Mouse (Mus musculus) liver, postnatal 0 days (tissue): ENCODE measurements around the gene Gucy1b1. TPM values are rescaled to one million over a fixed set of nuclear protein-coding genes. Genes with fewer than 3 reads are reported as not detected.

Source experiments
- ATAC-seq: fragments of 200-750 bp; cut with Nextera tagmentation; 2 replicates; pipeline ENCODE4 v1.8.0; 2017; ENCODE audit warnings: mild to moderate bottlenecking, moderate library complexity
- DNase-seq: peaks from one replicate; pipeline ENCODE4 v3.0.0-alpha.2; 2016
- H3K27ac ChIP-seq: fragments of 300-500 bp; sonication (generic); 2 replicates; pipeline ENCODE4 v1.5.1; 2014; ENCODE audit warnings: antibody characterized with exemption, moderate library complexity, mild to moderate bottlenecking, low read depth
- H3K27me3 ChIP-seq: fragments of 300-500 bp; sonication (generic); 2 replicates; pipeline ENCODE4 v1.6.1; 2014; ENCODE audit warnings: low read length, control low read depth, mixed read lengths; ENCODE audit not compliant: insufficient read depth
- H3K36me3 ChIP-seq: fragments of 300-500 bp; sonication (generic); replicated peaks from 2 replicates; pipeline ENCODE4 v1.6.1; 2014; ENCODE audit warnings: mild to moderate bottlenecking, control low read depth, low read length, moderate library complexity, mixed read lengths; ENCODE audit not compliant: insufficient read depth
- H3K4me1 ChIP-seq: fragments of 300-500 bp; sonication (generic); 2 replicates; pipeline ENCODE4 v1.6.1; 2014; ENCODE audit warnings: antibody characterized with exemption, mild to moderate bottlenecking, control low read depth; ENCODE audit not compliant: insufficient read depth
- H3K4me2 ChIP-seq: fragments of 300-500 bp; sonication (generic); 2 replicates; pipeline ENCODE4 v1.6.1; 2014; ENCODE audit warnings: low read depth, mild to moderate bottlenecking, low read length, moderate library complexity, mixed read lengths
- H3K4me3 ChIP-seq: fragments of 300-500 bp; sonication (generic); 2 replicates; pipeline ENCODE4 v1.5.1; 2014; ENCODE audit warnings: low read depth, low read length
- H3K9ac ChIP-seq: fragments of 300-500 bp; sonication (generic); replicated peaks from 2 replicates; pipeline ENCODE4 v1.6.1; 2014; ENCODE audit warnings: mild to moderate bottlenecking, moderate library complexity
- H3K9me3 ChIP-seq: fragments of 300-500 bp; sonication (generic); 2 replicates; pipeline ENCODE4 v1.6.1; 2016; ENCODE audit warnings: mild to moderate bottlenecking, control low read depth, low read length, mixed read lengths
- CTCF ChIP-seq: sonication (generic); IDR thresholded peaks from 2 replicates; pipeline ENCODE4 v1.5.1; 2016; ENCODE audit warnings: antibody characterized with exemption, low read depth
- EP300 ChIP-seq: IDR thresholded peaks from 2 replicates; pipeline ENCODE4 v1.6.1; 2016; ENCODE audit warnings: antibody characterized with exemption, low read depth, mild to moderate bottlenecking
- WGBS: fragments of 180-500 bp; shearing (Covaris S2); extraction: QIAGEN DNeasy Blood & Tissue Kit; methylation state at CpG from one replicate; pipeline ENCODE4 v1.1.7; 2014; ENCODE audit not compliant: insufficient replicate concordance; 5-methylcytosine and 5-hydroxymethylcytosine counted together
- polyA plus RNA-seq: library from polyadenylated mRNA; unstranded; fragments of >200 nt; fragmentation: Nextera tagmentation; extraction: Ambion mirVana; gene quantifications from 2 replicates; pipeline ENCODE4 v1.2.1, GENCODE M21; 2015

Gucy1b1 gene
- polyA plus RNA-seq, 1 experiment from 2014 or later, result 7.7 TPM

- no peaks in the 10 kb centered on the region for H3K4me1 ChIP-seq
- no peak overlapping the region for H3K27ac ChIP-seq
- no peak overlapping the region for H3K9ac ChIP-seq
- no peaks in the 10 kb centered on the region for H3K36me3 ChIP-seq
- no peaks in the 10 kb centered on the region for H3K9me3 ChIP-seq
- TF ChIP-seq CTCF (no peak), EP300 (no peak)
- no peaks in the 10 kb centered on the region for H3K27me3 ChIP-seq
- DNase-seq (no peak), ATAC-seq (no peak)
- no peak overlapping the region for H3K4me2 ChIP-seq
- H3K4me3 ChIP-seq, result no peak overlapping the region
- 77% methylated on average over 8 of the region's 8 CpGs for WGBS
Measured at GRCm38 (mm10) chr3:82046087-82046486, 28.4 kb downstream of the Gucy1b1 start.

DNA sequence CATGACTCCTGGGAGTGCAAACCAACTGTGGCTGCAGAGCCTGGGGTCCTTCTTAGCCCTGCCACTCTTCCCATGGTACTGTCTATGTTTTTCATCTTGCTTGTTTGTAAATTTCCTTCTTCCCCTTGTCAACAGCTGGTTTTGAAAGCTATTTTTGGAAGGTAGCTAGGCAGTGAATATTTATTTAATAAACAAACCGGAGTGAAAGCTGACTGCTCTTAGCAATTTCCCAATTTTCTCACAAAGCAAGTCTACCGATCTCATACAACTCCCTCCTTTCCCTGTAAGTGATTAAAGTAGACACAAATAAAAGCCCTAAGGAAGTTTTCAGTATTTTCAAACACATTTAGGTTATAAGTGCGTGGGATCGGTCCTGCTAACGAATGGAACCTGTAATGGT lies 29.6 kb downstream of the Gucy1b1 start:
- Histone ChIP-seq H3K4me2 (no peak overlapping the region), H3K9ac (no peak overlapping the region), H3K4me1 (no peaks in the 10 kb centered on the region), H3K27me3 (no peaks in the 10 kb centered on the region), H3K27ac (no peak overlapping the region), H3K9me3 (no peaks in the 10 kb centered on the region), H3K4me3 (no peak overlapping the region), H3K36me3 (no peaks in the 10 kb centered on the region)
- WGBS, result 81% methylated on average over 5 of the region's 5 CpGs
- DNase-seq (no peak), ATAC-seq (no peak)
- no peak for TF ChIP-seq EP300
- TF ChIP-seq CTCF, result no peak

DNA sequence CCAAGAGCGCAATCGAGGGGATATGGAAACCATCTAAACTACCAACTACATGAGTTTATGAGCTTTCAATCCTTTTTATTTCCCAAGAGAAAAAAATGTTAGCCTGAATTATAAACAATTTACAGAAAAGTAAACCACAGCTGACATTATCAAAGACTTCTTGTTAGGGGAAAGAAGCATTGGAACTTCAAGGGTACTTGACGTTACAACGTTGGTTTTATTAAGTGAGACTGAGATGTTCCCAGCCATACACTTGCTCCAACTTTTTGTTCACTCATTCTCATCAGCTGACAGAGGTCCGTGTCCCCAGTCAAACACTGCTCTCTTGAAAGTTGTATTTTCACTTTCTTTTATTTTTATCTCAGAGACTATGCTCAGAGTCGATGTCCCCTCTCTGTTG lies 30.8 kb downstream of the Gucy1b1 start:
- ATAC-seq, result no peak
- no peak overlapping the region for H3K4me3 ChIP-seq
- H3K27me3 ChIP-seq, result no peaks in the 10 kb centered on the region
- H3K9me3 ChIP-seq, result no peaks in the 10 kb centered on the region
- no peaks in the 10 kb centered on the region for H3K4me1 ChIP-seq
- 77% methylated on average over 6 of the region's 6 CpGs for WGBS
- H3K4me2 ChIP-seq, result no peak overlapping the region
- H3K27ac ChIP-seq, result no peak overlapping the region
- no peaks in the 10 kb centered on the region for H3K36me3 ChIP-seq
- DNase-seq, result no peak
- TF ChIP-seq EP300 (no peak), CTCF (no peak)
- H3K9ac ChIP-seq, result no peak overlapping the region

DNA sequence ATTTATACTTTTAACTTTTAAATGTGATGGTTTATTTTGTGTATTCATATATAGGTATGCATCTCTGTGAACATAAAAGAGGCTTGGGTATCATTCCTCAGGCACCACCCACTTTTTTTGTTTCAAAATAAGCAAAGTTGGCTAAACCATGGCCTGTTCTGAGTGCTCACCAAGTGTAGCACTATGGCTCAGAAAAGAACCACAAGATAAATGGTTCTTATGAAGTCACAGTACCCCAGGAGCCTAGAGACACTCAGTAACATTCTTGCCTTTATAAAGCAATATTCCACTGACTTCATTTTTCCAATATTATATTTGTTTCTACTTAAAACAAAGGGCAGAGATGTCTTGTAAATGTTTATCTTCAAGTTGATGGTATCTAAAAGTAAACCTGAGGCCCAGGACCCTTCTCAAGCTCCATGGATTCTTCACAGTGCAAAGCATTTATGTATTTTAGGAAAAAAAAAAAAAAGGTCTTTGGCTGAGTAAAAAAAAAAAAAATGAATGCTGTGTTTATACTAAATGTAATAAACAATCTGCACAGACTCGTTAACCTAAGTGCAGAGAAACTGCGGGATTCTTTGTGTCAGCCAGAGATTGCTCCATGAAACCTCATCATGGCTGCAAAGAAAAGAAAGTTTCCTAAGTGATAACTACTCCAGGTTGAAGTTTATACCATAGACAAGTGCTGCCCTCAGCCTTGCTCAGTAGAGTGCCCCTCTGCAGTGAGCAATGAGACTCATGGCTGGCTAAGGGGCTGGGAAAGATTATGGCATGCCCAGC lies 38.0 kb downstream of the Gucy1b1 start:
- WGBS, result 78% methylated on average over 2 of the region's 2 CpGs
- no peak for DNase-seq
- H3K27me3 ChIP-seq, result no peaks in the 10 kb centered on the region
- H3K4me3 ChIP-seq, result no peak overlapping the region
- H3K4me1 ChIP-seq, result no peaks in the 10 kb centered on the region
- TF ChIP-seq CTCF (no peak), EP300 (no peak)
- H3K36me3 ChIP-seq, result no peaks in the 10 kb centered on the region
- H3K27ac ChIP-seq, result no peak overlapping the region
- no peak overlapping the region for H3K9ac ChIP-seq
- no peaks in the 10 kb centered on the region for H3K9me3 ChIP-seq
- no peak overlapping the region for H3K4me2 ChIP-seq
- ATAC-seq, result no peak

GRCm38 (mm10) chr3:82030008-82030748 lies 44.3 kb downstream of the Gucy1b1 start:
- H3K9ac ChIP-seq, result no peak overlapping the region
- H3K4me2 ChIP-seq, result no peak overlapping the region
- no peak overlapping the region for H3K27ac ChIP-seq
- H3K9me3 ChIP-seq, result no peaks in the 10 kb centered on the region
- no peak overlapping the region for H3K4me3 ChIP-seq
- H3K27me3 ChIP-seq, result no peaks in the 10 kb centered on the region
- TF ChIP-seq EP300 (0 out of 2 replicates have a peak, but pooled peaks have one; percentile 22), CTCF (no peak)
- DNase-seq (no peak), ATAC-seq (peak; percentile 78)
- H3K4me1 ChIP-seq, result no peaks in the 10 kb centered on the region
- WGBS, result 49% methylated on average over 1 of the region's 1 CpGs
- no peaks in the 10 kb centered on the region for H3K36me3 ChIP-seq

DNA sequence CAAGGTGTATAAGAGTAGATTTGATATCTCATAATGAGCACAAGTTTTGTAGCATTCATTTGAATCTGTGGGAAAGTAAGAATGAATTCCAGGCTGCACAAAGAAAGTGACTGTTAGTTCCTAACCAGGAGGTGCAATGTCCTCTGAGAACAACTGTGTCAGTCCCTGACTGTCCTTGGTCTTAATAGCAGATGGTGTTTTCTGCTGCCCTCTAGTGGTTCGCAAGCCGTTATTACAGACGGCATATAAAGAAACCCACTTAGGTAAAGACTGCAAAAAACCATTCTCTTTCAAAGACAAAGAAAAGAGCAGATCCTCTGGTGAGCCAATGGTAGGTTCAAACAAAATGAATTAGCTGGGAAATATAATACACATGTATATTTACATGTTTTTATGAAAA lies 45.3 kb downstream of the Gucy1b1 start:
- ATAC-seq (peak; percentile 74; the same call in 1 of the 2 replicates), DNase-seq (no peak)
- Histone ChIP-seq H3K4me2 (no peak overlapping the region), H3K9ac (no peak overlapping the region), H3K4me3 (no peak overlapping the region), H3K36me3 (no peaks in the 10 kb centered on the region), H3K27ac (no peak overlapping the region), H3K4me1 (no peaks in the 10 kb centered on the region), H3K9me3 (no peaks in the 10 kb centered on the region), H3K27me3 (no peaks in the 10 kb centered on the region)
- TF ChIP-seq EP300, result no peak
- peak; percentile 76 for TF ChIP-seq CTCF
- 3% methylated on average over 3 of the region's 3 CpGs for WGBS
